Mouse (Mus musculus): ENCODE results near the gene Lrrc32.

GRCm38 (mm10) chr7:98544556-98544955 lies 55.5 kb downstream of the Lrrc32 start:
- TF ChIP-seq POLR2A (IDR thresholded peaks at IDR 0.05; ENCODE audit: control insufficient read depth, extremely low read depth, insufficient read depth, low read length, poor library complexity) (no peak), CTCF (IDR thresholded peaks at IDR 0.05; ENCODE audit: borderline replicate concordance, control insufficient read depth, extremely low read depth, insufficient read depth, low read length, poor library complexity) (no peak)

Measured in thymus, adult 2 months (tissue).